Mouse (Mus musculus): ENCODE measurements around the gene Zfp11. TPM values are rescaled to one million over a fixed set of nuclear protein-coding genes. Genes with fewer than 3 reads are reported as not detected.

Zfp11 gene
- polyA plus RNA-seq, 1 experiment from 2014 or later, result 4.3 TPM

DNA sequence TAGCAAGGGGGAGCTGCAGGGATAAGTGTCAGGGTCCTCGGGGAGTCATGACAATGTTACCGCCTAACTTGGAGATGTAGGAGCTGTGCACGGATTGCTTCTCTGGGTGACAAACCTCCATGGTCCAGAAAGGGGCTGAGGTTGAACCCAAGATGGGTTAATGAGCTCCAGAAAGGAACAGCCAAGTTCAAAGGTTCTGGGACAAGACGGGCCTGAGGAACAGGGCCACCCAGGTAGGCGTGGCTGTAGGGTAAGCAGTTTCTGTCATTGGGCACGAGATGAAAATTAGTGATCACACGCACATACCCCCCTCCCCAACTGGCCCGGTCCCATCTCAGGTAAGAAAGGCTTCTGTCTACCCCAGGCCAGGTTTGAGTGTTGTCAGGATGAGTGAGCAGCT, 62.4 kb downstream of the Zfp11 start:
- no peaks in the 10 kb centered on the region for H3K9me3 ChIP-seq
- ATAC-seq (ENCODE audit: extremely low read depth, insufficient number of reproducible peaks, low FRiP score, low TSS enrichment), result no peak
- H3K36me3 ChIP-seq, result no peaks in the 10 kb centered on the region
- no peak overlapping the region for H3K9ac ChIP-seq
- H3K27me3 ChIP-seq (replicated peaks), result 0 out of 2 replicates have a peak, but pooled peaks cover 3% of the 10 kb centered on the region
- no peaks in the 10 kb centered on the region for H3K4me1 ChIP-seq
- no peak overlapping the region for H3K4me3 ChIP-seq
- no peak overlapping the region for H3K27ac ChIP-seq (replicated peaks)
- WGBS, result 79% methylated on average over 8 of the region's 8 CpGs
- H3K4me2 ChIP-seq, result no peak overlapping the region

Other genes starting within 250 kb of the Zfp11 start
- 21.2 and 24.7 TPM in 2 replicates for gene Sfswap, start 168.9 kb downstream of the Zfp11 start, polyA plus RNA-seq (2015; fragmentation: Nextera tagmentation; extraction: Ambion mirVana)
- gene Mmp17, start 85.9 kb downstream of the Zfp11 start, polyA plus RNA-seq (2015; fragmentation: Nextera tagmentation; extraction: Ambion mirVana), result 0.80 and 0.87 TPM in 2 replicates
- not detected in 2 replicates for gene Sept14, start 38.4 kb upstream of the Zfp11 start, polyA plus RNA-seq (2015; fragmentation: Nextera tagmentation; extraction: Ambion mirVana)
- gene Mrps17, start 45.4 kb upstream of the Zfp11 start, polyA plus RNA-seq (2015; fragmentation: Nextera tagmentation; extraction: Ambion mirVana), result 151 and 163 TPM in 2 replicates
- 269 and 291 TPM in 2 replicates for gene Nipsnap2, start 55.0 kb upstream of the Zfp11 start, polyA plus RNA-seq (2015; fragmentation: Nextera tagmentation; extraction: Ambion mirVana)
- gene Psph, start 117.3 kb upstream of the Zfp11 start, polyA plus RNA-seq (2015; fragmentation: Nextera tagmentation; extraction: Ambion mirVana), result 24.6 and 28.2 TPM in 2 replicates
- gene Sumf2, start 176.9 kb upstream of the Zfp11 start, polyA plus RNA-seq (2015; fragmentation: Nextera tagmentation; extraction: Ambion mirVana), result 26.8 and 28.7 TPM in 2 replicates
- 837 and 1,007 TPM in 2 replicates for gene Chchd2, start 217.4 kb upstream of the Zfp11 start, polyA plus RNA-seq (2015; fragmentation: Nextera tagmentation; extraction: Ambion mirVana)
- 3.3 and 3.9 TPM in 2 replicates for gene Zbed5, start 225.6 kb upstream of the Zfp11 start, polyA plus RNA-seq (2015; fragmentation: Nextera tagmentation; extraction: Ambion mirVana)
- gene Phkg1, start 228.4 kb upstream of the Zfp11 start, polyA plus RNA-seq (2015; fragmentation: Nextera tagmentation; extraction: Ambion mirVana), result 0.76 and 1.4 TPM in 2 replicates
- 1.6 and 1.7 TPM in 2 replicates for gene Nupr1l, start 238.4 kb upstream of the Zfp11 start, polyA plus RNA-seq (2015; fragmentation: Nextera tagmentation; extraction: Ambion mirVana)

Data from heart, embryonic 13.5 days (tissue).